Mouse (Mus musculus): ENCODE data around the gene 4931409K22Rik.

Gene 4931409K22Rik

GRCm38 (mm10) chr5:24556709-24557108 is at the start of gene 4931409K22Rik:
TSS of gene 4931409K22Rik (minus strand) at chr5:24556809.
- no peak for DNase-seq (ENCODE audit: low spot score in 2 of 2)

GRCm38 (mm10) chr5:24605980-24606665 is 49.5 kb upstream of the 4931409K22Rik start:
- DNase-seq (ENCODE audit: low spot score in 2 of 2) = no peak

- DNase-seq (ENCODE audit: low spot score in 2 of 2) = no peak
Observed at GRCm38 (mm10) chr5:24605321-24605979, 48.8 kb upstream of the 4931409K22Rik start.

GRCm38 (mm10) chr5:24604656-24605100 is 48.1 kb upstream of the 4931409K22Rik start:
- DNase-seq (ENCODE audit: low spot score in 2 of 2) = no peak

GRCm38 (mm10) chr5:24604080-24604655 is 47.6 kb upstream of the 4931409K22Rik start:
- DNase-seq (ENCODE audit: low spot score in 2 of 2) = no peak

- DNase-seq (ENCODE audit: low spot score in 2 of 2) = no peak
Observed at GRCm38 (mm10) chr5:24603431-24604010, 46.9 kb upstream of the 4931409K22Rik start.

GRCm38 (mm10) chr5:24602751-24603343 is 46.2 kb upstream of the 4931409K22Rik start:
- DNase-seq (ENCODE audit: low spot score in 2 of 2) = no peak

- DNase-seq (ENCODE audit: low spot score in 2 of 2) = no peak
Observed at GRCm38 (mm10) chr5:24601911-24602750, 45.5 kb upstream of the 4931409K22Rik start.

GRCm38 (mm10) chr5:24601071-24601835 is 44.6 kb upstream of the 4931409K22Rik start:
- DNase-seq (ENCODE audit: low spot score in 2 of 2) = no peak

- no peak for DNase-seq (ENCODE audit: low spot score in 2 of 2)
Observed at GRCm38 (mm10) chr5:24600236-24600635, 43.6 kb upstream of the 4931409K22Rik start.

- no peak for DNase-seq (ENCODE audit: low spot score in 2 of 2)
Observed at GRCm38 (mm10) chr5:24599137-24599536, 42.5 kb upstream of the 4931409K22Rik start.

- DNase-seq (ENCODE audit: low spot score in 2 of 2) = no peak
Observed at GRCm38 (mm10) chr5:24598570-24599006, 42.0 kb upstream of the 4931409K22Rik start.

- DNase-seq (ENCODE audit: low spot score in 2 of 2) = no peak
Observed at GRCm38 (mm10) chr5:24597901-24598569, 41.4 kb upstream of the 4931409K22Rik start.

- DNase-seq (ENCODE audit: low spot score in 2 of 2) = peak; percentile 67 to 69
Observed at GRCm38 (mm10) chr5:24597221-24597728, 40.7 kb upstream of the 4931409K22Rik start.

GRCm38 (mm10) chr5:24596519-24597171 is 40.0 kb upstream of the 4931409K22Rik start:
- peak; percentile 41 to 60 for DNase-seq (ENCODE audit: low spot score in 2 of 2)

GRCm38 (mm10) chr5:24595786-24596380 is 39.3 kb upstream of the 4931409K22Rik start:
- DNase-seq (ENCODE audit: low spot score in 2 of 2) = no peak

- DNase-seq (ENCODE audit: low spot score in 2 of 2) = no peak
Observed at GRCm38 (mm10) chr5:24595261-24595660, 38.7 kb upstream of the 4931409K22Rik start.

GRCm38 (mm10) chr5:24594346-24594745 is 37.7 kb upstream of the 4931409K22Rik start:
- no peak for DNase-seq (ENCODE audit: low spot score in 2 of 2)

GRCm38 (mm10) chr5:24593928-24594327 is 37.3 kb upstream of the 4931409K22Rik start:
- DNase-seq (ENCODE audit: low spot score in 2 of 2) = no peak

Data from spleen, postnatal 36 days (tissue).